Comparison of ENCODE assay signal across 9 mouse cellular contexts in genomic region chr14:8608559-8609171, GRCm38 (mm10). TPM values are rescaled to one million over a fixed set of nuclear protein-coding genes. Genes with fewer than 3 reads are reported as not detected.
A peak's percentile ranks its signal among the peaks of the same experiment; 100 is the strongest.
DNase-seq lines count a peak whose midpoint lies in the region; ATAC-seq and TF ChIP-seq lines count a peak whose summit lies in the region.
"Had no signal": no experiment of that assay in that cellular context is flagged by ENCODE, and none has a peak within 500 bp of the region (broad histone marks: within the 10 kb centered on the region; RNA-seq: fewer than 3 reads in every experiment).

No protein-coding gene starts in this region.

- no peaks in the 10 kb centered on the region for H3K4me1 ChIP-seq in intestine, postnatal 0 days (replicated peaks; ENCODE audit: control insufficient read depth, insufficient read depth, low read length)
- no peaks in the 10 kb centered on the region for H3K4me1 ChIP-seq in intestine, embryonic 16.5 days (ENCODE audit: control insufficient read depth, insufficient read depth, low read length)
- no peaks in the 10 kb centered on the region for H3K4me1 ChIP-seq in forebrain, embryonic 11.5 days (replicated peaks; ENCODE audit: control insufficient read depth, insufficient read depth, low read length)
- no peaks in the 10 kb centered on the region for H3K4me1 ChIP-seq in hindbrain, postnatal 0 days (ENCODE audit: insufficient read depth, low read length)
- H3K4me1 ChIP-seq in midbrain, postnatal 0 days (ENCODE audit: insufficient read depth, low read length): no peaks in the 10 kb centered on the region

- WGBS in intestine, postnatal 0 days: 7% methylated on average over 3 of the region's 3 CpGs
- 8% methylated on average over 3 of the region's 3 CpGs for WGBS in intestine, embryonic 16.5 days
- 3% methylated on average over 3 of the region's 3 CpGs for WGBS in forebrain, embryonic 11.5 days
- 7% methylated on average over 3 of the region's 3 CpGs for WGBS in hindbrain, postnatal 0 days
- 3% methylated on average over 3 of the region's 3 CpGs for WGBS in midbrain, postnatal 0 days

- DNase-seq in brain, embryonic 14.5 days (ENCODE audit: low read depth): peak; percentile 85
- peak; percentile 71 for DNase-seq in forebrain, embryonic 11.5 days (ENCODE audit: low spot score)
- peak; percentile 85 for DNase-seq in hindbrain, postnatal 0 days (ENCODE audit: low spot score)
- peak; percentile 57 to 60 for DNase-seq in left cerebral cortex, postnatal 10 days (ENCODE audit: extremely low spot score in 1 of 2, low spot score in 2 of 2)
- peak; percentile 77 for DNase-seq in midbrain, postnatal 0 days (ENCODE audit: low spot score)
- DNase-seq in thymus, postnatal 14 days: peak; percentile 83

- H3K4me2 ChIP-seq in intestine, postnatal 0 days (replicated peaks; ENCODE audit: low read depth): no peak overlapping the region
- no peak overlapping the region for H3K4me2 ChIP-seq in intestine, embryonic 16.5 days (ENCODE audit: low read depth, low read length)
- H3K4me2 ChIP-seq in forebrain, embryonic 11.5 days (ENCODE audit: low read depth, low read length, severe bottlenecking): no peak overlapping the region
- H3K4me2 ChIP-seq in hindbrain, postnatal 0 days (ENCODE audit: low read depth, low read length): no peak overlapping the region
- no peak overlapping the region for H3K4me2 ChIP-seq in midbrain, postnatal 0 days (ENCODE audit: low read depth, low read length, poor library complexity, severe bottlenecking)

- no peak overlapping the region for H3K4me3 ChIP-seq in intestine, postnatal 0 days (ENCODE audit: low read depth, low read length)
- no peak overlapping the region for H3K4me3 ChIP-seq in intestine, embryonic 16.5 days (ENCODE audit: low read length)
- H3K4me3 ChIP-seq in forebrain, embryonic 11.5 days (ENCODE audit: low read depth, low read length): no peak overlapping the region
- H3K4me3 ChIP-seq in hindbrain, postnatal 0 days (ENCODE audit: low read length): no peak overlapping the region
- H3K4me3 ChIP-seq in midbrain, postnatal 0 days (ENCODE audit: low read depth, low read length): no peak overlapping the region

- no peak overlapping the region for H3K27ac ChIP-seq in intestine, postnatal 0 days (ENCODE audit: low read depth, low read length)
- no peak overlapping the region for H3K27ac ChIP-seq in intestine, embryonic 16.5 days (ENCODE audit: low read length)
- no peak overlapping the region for H3K27ac ChIP-seq in forebrain, embryonic 11.5 days (ENCODE audit: low read depth, low read length)
- no peak overlapping the region for H3K27ac ChIP-seq in hindbrain, postnatal 0 days
- peak overlapping the region; percentile 55; the same call in 1 of the 2 replicates for H3K27ac ChIP-seq in midbrain, postnatal 0 days (ENCODE audit: low read depth, low read length)

- intact Hi-C loops in left cerebral cortex, postnatal 10 days (cut with DNase I): loop anchor here (10.0 kb wide), 1 partner anchor 144 kb away; no protein-coding TSS in a partner anchor

- H3K27me3 ChIP-seq in intestine, postnatal 0 days (replicated peaks; ENCODE audit: control insufficient read depth, insufficient read depth, low read length): no peaks in the 10 kb centered on the region
- no peaks in the 10 kb centered on the region for H3K27me3 ChIP-seq in intestine, embryonic 16.5 days (replicated peaks; ENCODE audit: control insufficient read depth, insufficient read depth, low read length)
- no peaks in the 10 kb centered on the region for H3K27me3 ChIP-seq in forebrain, embryonic 11.5 days (ENCODE audit: control insufficient read depth, insufficient read depth, low read length)
- no peaks in the 10 kb centered on the region for H3K27me3 ChIP-seq in hindbrain, postnatal 0 days (ENCODE audit: insufficient read depth, low read length)
- no peaks in the 10 kb centered on the region for H3K27me3 ChIP-seq in midbrain, postnatal 0 days (ENCODE audit: insufficient read depth, low read length)

- no peaks in the 10 kb centered on the region for H3K9me3 ChIP-seq in intestine, postnatal 0 days (ENCODE audit: control insufficient read depth)
- no peaks in the 10 kb centered on the region for H3K9me3 ChIP-seq in intestine, embryonic 16.5 days (ENCODE audit: control insufficient read depth, low read length)
- no peaks in the 10 kb centered on the region for H3K9me3 ChIP-seq in forebrain, embryonic 11.5 days (ENCODE audit: control insufficient read depth, low read length)
- H3K9me3 ChIP-seq in hindbrain, postnatal 0 days (ENCODE audit: low read length): no peaks in the 10 kb centered on the region
- H3K9me3 ChIP-seq in midbrain, postnatal 0 days (ENCODE audit: low read length): no peaks in the 10 kb centered on the region

- no peak for TF ChIP-seq POLR2A in brain, embryonic 14.5 days (IDR thresholded peaks at IDR 0.05; ENCODE audit: borderline replicate concordance, extremely low read depth, insufficient read depth, insufficient read length, poor library complexity, severe bottlenecking)

- H3K36me3 ChIP-seq in intestine, postnatal 0 days (ENCODE audit: control insufficient read depth, insufficient read depth): no peaks in the 10 kb centered on the region
- no peaks in the 10 kb centered on the region for H3K36me3 ChIP-seq in intestine, embryonic 16.5 days (ENCODE audit: control insufficient read depth, insufficient read depth, low read length)
- no peaks in the 10 kb centered on the region for H3K36me3 ChIP-seq in forebrain, embryonic 11.5 days (ENCODE audit: control insufficient read depth, insufficient read depth, low read length)
- H3K36me3 ChIP-seq in hindbrain, postnatal 0 days (ENCODE audit: insufficient read depth, low read length): no peaks in the 10 kb centered on the region
- no peaks in the 10 kb centered on the region for H3K36me3 ChIP-seq in midbrain, postnatal 0 days (ENCODE audit: insufficient read depth, low read length)

- no peak for ATAC-seq in intestine, postnatal 0 days
- no peak for ATAC-seq in intestine, embryonic 16.5 days
- ATAC-seq in forebrain, embryonic 11.5 days (replicated peaks; ENCODE audit: low FRiP score): peak; percentile 74
- ATAC-seq in hindbrain, postnatal 0 days: peak; percentile 83
- 0 out of 2 replicates have a peak, but pooled peaks have one; percentile 66 for ATAC-seq in midbrain, postnatal 0 days (ENCODE audit: low FRiP score)

- no peak overlapping the region for H3K9ac ChIP-seq in intestine, postnatal 0 days (ENCODE audit: low read depth, low read length)
- H3K9ac ChIP-seq in intestine, embryonic 16.5 days (ENCODE audit: low read depth, low read length): no peak overlapping the region
- no peak overlapping the region for H3K9ac ChIP-seq in forebrain, embryonic 11.5 days (ENCODE audit: low read length)
- H3K9ac ChIP-seq in hindbrain, postnatal 0 days (replicated peaks; ENCODE audit: low read length): no peak overlapping the region
- H3K9ac ChIP-seq in midbrain, postnatal 0 days (replicated peaks; ENCODE audit: low read length, poor library complexity, severe bottlenecking): no peak overlapping the region

- TF ChIP-seq CTCF in intestine, postnatal 0 days (IDR thresholded peaks at IDR 0.05; ENCODE audit: low read depth): peak; percentile 88
- TF ChIP-seq CTCF in brain, embryonic 14.5 days (IDR thresholded peaks at IDR 0.05; ENCODE audit: borderline replicate concordance, extremely low read depth, insufficient read depth, insufficient read length): peak; percentile 97
- peak; percentile 94 for TF ChIP-seq CTCF in hindbrain, postnatal 0 days (IDR thresholded peaks at IDR 0.05; ENCODE audit: low read depth)
- peak; percentile 93 for TF ChIP-seq CTCF in midbrain, postnatal 0 days (IDR thresholded peaks at IDR 0.05)

RNA-seq across cellular contexts. Expression of gene 4930452B06Rik, which starts 57.4 kb away (rescaled TPM):
- 1.2 and 1.6 TPM in 2 replicates for polyA plus RNA-seq in intestine, postnatal 0 days (2015; fragmentation: Nextera tagmentation; extraction: Ambion mirVana)
- polyA plus RNA-seq in intestine, embryonic 16.5 days (2015; fragmentation: Nextera tagmentation; extraction: Ambion mirVana): 4.9 and 5.2 TPM in 2 replicates
- polyA plus RNA-seq in brain, embryonic 14.5 days (2012; rRNA removed): 1.3 and 2.7 TPM in 2 replicates
- polyA plus RNA-seq in forebrain, embryonic 11.5 days (2014; fragmentation: Nextera tagmentation; extraction: Ambion mirVana): 15.4 and 16.7 TPM in 2 replicates
- 9.0 and 10.7 TPM in 2 replicates for total RNA-seq in hindbrain, postnatal 0 days (2014; rRNA removed)
- polyA plus RNA-seq in hindbrain, postnatal 0 days (2015; fragmentation: Nextera tagmentation; extraction: Ambion mirVana): 7.3 and 8.9 TPM in 2 replicates
- 10 to 100 TPM; 12.2 to 12.7 TPM for total RNA-seq in left cerebral cortex, postnatal 10 days (2021)
- 10.2 and 11.3 TPM in 2 replicates for total RNA-seq in midbrain, postnatal 0 days (2014; rRNA removed)
- 9.1 and 9.5 TPM in 2 replicates for polyA plus RNA-seq in midbrain, postnatal 0 days (2015; fragmentation: Nextera tagmentation; extraction: Ambion mirVana)
- total RNA-seq: neutrophil, adult 5-6 weeks had no signal

Comparison
In these comparisons a context has a peak if more than half of its experiments do, and no peak if none do; other contexts are left out.
1. ATAC-seq: peak in forebrain, embryonic 11.5 days (single experiment), hindbrain, postnatal 0 days (single experiment) and midbrain, postnatal 0 days (single experiment); none in intestine, postnatal 0 days (single experiment) and intestine, embryonic 16.5 days (single experiment).
2. Peak in every context shown above with its lines, with median percentiles within 50 percentile points of each other: CTCF ChIP-seq and DNase-seq.